Mouse (Mus musculus) CD4-positive naive resting alpha-beta T cell, adult 76 days (primary cell): ENCODE results near the gene Kantr. TPM values are rescaled to one million over a fixed set of nuclear protein-coding genes. Genes with fewer than 3 reads are reported as not detected.

ENCODE experiments used
- total RNA-seq: library from RNA; stranded (reverse); gene quantifications from one replicate; pipeline ENCODE4 v1.2.4, GENCODE M21; 2023

Gene Kantr
- total RNA-seq: 15.4 TPM

DNA sequence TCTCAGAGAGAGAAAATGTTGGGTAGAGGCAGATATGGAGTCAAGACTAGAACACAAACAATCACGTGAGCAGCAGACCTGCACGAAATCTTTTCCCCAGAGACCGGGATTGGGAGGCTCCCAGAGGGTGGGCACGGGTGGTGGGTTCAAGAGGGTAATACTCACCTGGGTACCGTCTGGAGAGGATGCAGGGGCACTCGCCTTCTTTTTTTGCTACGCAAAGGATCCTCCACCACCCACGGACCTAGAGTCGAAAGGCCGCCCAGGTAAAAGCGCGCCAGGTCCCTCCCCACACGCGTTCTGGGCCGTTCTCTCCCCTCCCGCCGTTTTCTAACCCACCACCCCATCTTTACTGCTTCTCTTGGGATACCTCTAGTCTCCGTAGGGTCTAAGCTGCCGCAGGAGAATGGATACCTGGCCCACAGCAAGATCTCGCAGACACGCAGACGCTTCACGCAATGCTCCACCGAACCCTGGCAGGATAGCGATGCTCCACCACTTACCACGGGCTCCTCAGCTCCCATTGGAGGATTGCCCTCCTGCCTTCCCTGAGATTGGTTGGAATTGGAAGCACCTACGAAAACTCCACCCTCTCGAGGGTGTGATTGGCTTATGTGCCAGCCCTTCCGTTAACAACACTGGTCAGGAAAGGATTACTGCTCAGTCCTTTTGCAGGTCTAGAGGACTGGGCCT, at the start of gene Kantr:
TSS of gene Kantr (minus strand) at position 500 of the 693 bp plus-strand sequence.

DNA sequence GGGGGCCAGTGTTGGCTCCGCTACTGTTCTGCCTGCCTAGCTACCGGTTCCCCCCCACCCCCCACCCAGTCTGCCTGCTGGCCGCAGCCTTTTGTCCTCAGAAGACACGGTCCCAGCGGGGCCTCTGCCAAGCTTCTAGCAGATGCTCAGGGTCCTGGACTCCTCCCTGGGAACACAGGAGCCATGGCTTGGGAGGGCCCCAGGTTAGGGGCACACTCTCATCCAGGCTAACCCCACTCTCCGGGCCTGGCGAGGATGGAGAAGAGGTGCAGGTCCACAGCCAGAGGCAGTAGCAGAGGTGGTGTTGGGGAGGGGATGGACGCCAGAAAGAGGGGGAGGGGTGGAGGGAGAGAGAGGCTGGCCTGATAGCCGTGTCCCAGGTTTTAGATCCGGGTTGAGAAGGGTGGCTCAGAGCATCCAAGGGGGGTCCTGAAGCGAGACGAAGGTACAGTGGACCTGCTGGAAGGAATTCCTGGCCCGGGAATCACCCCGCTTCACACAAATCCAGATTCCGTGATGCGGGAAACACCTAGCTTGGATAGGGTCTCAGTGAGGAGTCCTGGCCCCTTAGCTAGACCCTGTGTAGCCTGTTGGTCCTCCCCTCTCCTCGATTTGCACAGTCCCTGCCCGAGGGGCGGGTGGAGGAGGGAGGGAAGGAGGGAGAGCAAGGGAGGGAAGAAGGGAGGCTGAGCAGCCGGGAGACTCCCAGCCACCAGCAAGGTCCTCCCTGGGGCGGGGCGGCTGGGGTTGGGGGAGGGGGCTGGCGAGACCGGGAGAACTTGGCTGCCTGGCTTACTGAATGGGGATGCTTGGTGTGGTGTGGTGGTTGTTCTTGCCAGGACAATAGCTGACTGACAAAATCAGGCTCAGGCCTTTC, 41.3 kb upstream of the Kantr start, which contains the start of gene Gpr173:
TSS of gene Gpr173 (minus strand) at position 308 of the 877 bp plus-strand sequence.

GRCm38 (mm10) chrX:152342358-152342901, 15.1 kb upstream of the Kantr start, which contains the start of gene Tspyl2:
Gene Tspyl2, minus strand, starts transcription at chrX:152342425.

Other genes starting within 250 kb of the Kantr start
- gene Iqsec2, start 183.2 kb downstream of the Kantr start, total RNA-seq: 0.47 TPM
- 97.7 TPM for gene Kdm5c, start 94.5 kb downstream of the Kantr start, total RNA-seq
- 79.2 TPM for gene Tspyl2, start 14.9 kb upstream of the Kantr start, total RNA-seq
- gene Gpr173, start 41.2 kb upstream of the Kantr start, total RNA-seq: not detected
- gene Cldn34a, start 235.8 kb upstream of the Kantr start, total RNA-seq: not detected